Mouse (Mus musculus) embryonic facial prominence, embryonic 14.5 days (tissue): ENCODE measurements around the gene Fcgr3. TPM values are rescaled to one million over a fixed set of nuclear protein-coding genes. Genes with fewer than 3 reads are reported as not detected.

Source experiments
- ATAC-seq: fragments of 200-750 bp; cut with Nextera tagmentation; 2 replicates; pipeline ENCODE4 v1.8.0; 2017; ENCODE audit warnings: low read depth, moderate number of reproducible peaks, moderate TSS enrichment
- DNase-seq: peaks from one replicate; pipeline ENCODE4 v3.0.0-alpha.2; 2015; ENCODE audit warnings: low spot score
- H3K27ac ChIP-seq: fragments of 300-500 bp; sonication (generic); replicated peaks from 2 replicates; pipeline ENCODE4 v1.5.1; 2014; ENCODE audit warnings: low read depth, mild to moderate bottlenecking, low read length, moderate library complexity
- H3K27me3 ChIP-seq: fragments of 300-500 bp; sonication (generic); replicated peaks from 2 replicates; pipeline ENCODE4 v1.6.1; 2014; ENCODE audit warnings: low read length; ENCODE audit not compliant: control insufficient read depth, insufficient read depth
- H3K36me3 ChIP-seq: fragments of 300-500 bp; sonication (generic); 2 replicates; pipeline ENCODE4 v1.6.1; 2014; ENCODE audit warnings: low read length, mixed read lengths; ENCODE audit not compliant: control insufficient read depth, insufficient read depth
- H3K4me1 ChIP-seq: fragments of 300-500 bp; sonication (generic); 2 replicates; pipeline ENCODE4 v1.6.1; 2014; ENCODE audit warnings: antibody characterized with exemption, low read length; ENCODE audit not compliant: control insufficient read depth, insufficient read depth
- H3K4me2 ChIP-seq: fragments of 300-500 bp; sonication (generic); 2 replicates; pipeline ENCODE4 v1.6.1; 2014; ENCODE audit warnings: low read depth, mild to moderate bottlenecking, low read length, moderate library complexity, mixed read lengths
- H3K4me3 ChIP-seq: fragments of 300-500 bp; sonication (generic); 2 replicates; pipeline ENCODE4 v1.5.1; 2014; ENCODE audit warnings: low read depth, mild to moderate bottlenecking, low read length
- H3K9ac ChIP-seq: fragments of 300-500 bp; sonication (generic); 2 replicates; pipeline ENCODE4 v1.6.1; 2014; ENCODE audit warnings: low read depth, mild to moderate bottlenecking, low read length, moderate library complexity, mixed read lengths
- H3K9me3 ChIP-seq: fragments of 300-500 bp; sonication (generic); 2 replicates; pipeline ENCODE4 v1.6.1; 2016; ENCODE audit warnings: low read length; ENCODE audit not compliant: control insufficient read depth
- WGBS: fragments of 180-500 bp; shearing (Covaris S2); extraction: QIAGEN DNeasy Blood & Tissue Kit; methylation state at CpG from one replicate; pipeline ENCODE4 v1.1.7; 2014; 5-methylcytosine and 5-hydroxymethylcytosine counted together
- polyA plus RNA-seq: library from polyadenylated mRNA; unstranded; fragments of >200 nt; fragmentation: Nextera tagmentation; extraction: Ambion mirVana; gene quantifications from 2 replicates; pipeline ENCODE4 v1.2.1, GENCODE M21; 2014

Fcgr3 gene
- polyA plus RNA-seq, 1 experiment from 2014 or later: 25.0 TPM

DNA sequence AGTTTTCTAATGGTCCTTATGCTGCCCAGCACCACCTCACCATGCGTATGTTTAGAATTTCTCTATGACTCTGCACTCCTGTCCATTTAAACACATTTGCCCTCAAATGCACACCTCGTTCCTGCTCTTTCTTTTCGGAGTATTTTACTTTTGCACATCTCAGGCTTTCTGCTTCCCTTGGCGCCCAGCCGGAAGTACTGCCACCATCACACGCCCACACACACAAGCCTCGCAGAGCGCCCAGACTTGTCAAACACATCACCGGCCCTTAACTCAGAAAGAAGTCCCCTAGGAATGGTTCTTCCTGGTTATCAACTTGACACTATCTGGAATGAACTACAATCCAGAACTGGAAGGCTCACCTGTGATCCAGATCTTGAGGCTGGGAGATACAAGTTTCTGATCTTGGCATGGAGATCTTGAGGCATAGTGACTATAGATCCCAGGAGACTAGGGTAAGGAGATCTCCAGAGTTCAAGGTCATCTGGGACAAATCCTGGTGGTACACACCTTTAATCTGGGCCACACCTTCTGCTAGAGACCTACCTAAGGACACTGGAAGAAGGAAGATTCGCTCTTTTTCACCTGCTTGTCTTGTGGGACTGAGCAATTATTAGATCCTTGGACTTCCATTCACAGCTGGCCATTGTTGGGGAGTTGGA is 38.6 kb upstream of the Fcgr3 start:
- Histone ChIP-seq H3K4me3 (peak overlapping the region; percentile 65), H3K4me1 (peaks cover 7% of the 10 kb centered on the region; the same call in 1 of the 2 replicates), H3K36me3 (no peaks in the 10 kb centered on the region), H3K27ac (no peak overlapping the region), H3K4me2 (peak overlapping the region; percentile 55), H3K9ac (no peak overlapping the region), H3K9me3 (no peaks in the 10 kb centered on the region), H3K27me3 (no peaks in the 10 kb centered on the region)
- 12% methylated on average over 10 of the region's 10 CpGs for WGBS
- ATAC-seq (peak; percentile 2; the same call in 1 of the 2 replicates), DNase-seq (peak; percentile 53)

DNA sequence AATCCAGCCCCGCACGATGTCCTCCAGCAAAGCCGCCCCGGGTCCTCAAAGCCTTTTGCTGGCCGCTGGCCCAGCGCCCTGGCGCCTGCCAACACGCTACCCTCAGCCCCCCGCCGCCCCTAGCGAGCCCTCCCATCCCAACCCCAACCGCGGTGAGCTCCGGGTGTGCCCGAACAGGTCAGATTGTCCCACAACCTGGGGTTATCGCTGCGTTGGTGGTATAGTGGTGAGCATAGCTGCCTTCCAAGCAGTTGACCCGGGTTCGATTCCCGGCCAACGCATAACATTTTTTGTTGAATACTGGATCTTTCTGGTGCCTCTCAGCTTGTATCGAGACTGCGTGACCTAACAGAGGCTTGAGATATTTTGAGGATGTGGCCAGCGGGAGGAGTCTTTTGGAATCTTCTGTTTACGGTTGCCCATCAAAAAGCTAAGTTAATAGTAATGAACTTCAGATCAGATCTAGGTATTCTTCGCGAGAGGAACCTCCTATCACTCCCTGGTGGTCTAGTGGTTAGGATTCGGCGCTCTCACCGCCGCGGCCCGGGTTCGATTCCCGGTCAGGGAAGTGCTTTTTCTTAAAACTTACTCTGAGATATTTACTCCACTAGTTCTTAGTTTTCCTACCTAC is 37.9 kb upstream of the Fcgr3 start:
- Histone ChIP-seq H3K4me3 (peak overlapping the region; percentile 65), H3K4me1 (peaks cover 7% of the 10 kb centered on the region; the same call in 1 of the 2 replicates), H3K9me3 (no peaks in the 10 kb centered on the region), H3K4me2 (peak overlapping the region; percentile 55), H3K27ac (peak overlapping the region; percentile 69; the same call in 1 of the 2 replicates), H3K9ac (peak overlapping the region; percentile 61), H3K27me3 (no peaks in the 10 kb centered on the region), H3K36me3 (no peaks in the 10 kb centered on the region)
- DNase-seq: peak; percentile 93
- ATAC-seq: peak; percentile 94
- under 1% methylated on average over 35 of the region's 35 CpGs for WGBS

DNA sequence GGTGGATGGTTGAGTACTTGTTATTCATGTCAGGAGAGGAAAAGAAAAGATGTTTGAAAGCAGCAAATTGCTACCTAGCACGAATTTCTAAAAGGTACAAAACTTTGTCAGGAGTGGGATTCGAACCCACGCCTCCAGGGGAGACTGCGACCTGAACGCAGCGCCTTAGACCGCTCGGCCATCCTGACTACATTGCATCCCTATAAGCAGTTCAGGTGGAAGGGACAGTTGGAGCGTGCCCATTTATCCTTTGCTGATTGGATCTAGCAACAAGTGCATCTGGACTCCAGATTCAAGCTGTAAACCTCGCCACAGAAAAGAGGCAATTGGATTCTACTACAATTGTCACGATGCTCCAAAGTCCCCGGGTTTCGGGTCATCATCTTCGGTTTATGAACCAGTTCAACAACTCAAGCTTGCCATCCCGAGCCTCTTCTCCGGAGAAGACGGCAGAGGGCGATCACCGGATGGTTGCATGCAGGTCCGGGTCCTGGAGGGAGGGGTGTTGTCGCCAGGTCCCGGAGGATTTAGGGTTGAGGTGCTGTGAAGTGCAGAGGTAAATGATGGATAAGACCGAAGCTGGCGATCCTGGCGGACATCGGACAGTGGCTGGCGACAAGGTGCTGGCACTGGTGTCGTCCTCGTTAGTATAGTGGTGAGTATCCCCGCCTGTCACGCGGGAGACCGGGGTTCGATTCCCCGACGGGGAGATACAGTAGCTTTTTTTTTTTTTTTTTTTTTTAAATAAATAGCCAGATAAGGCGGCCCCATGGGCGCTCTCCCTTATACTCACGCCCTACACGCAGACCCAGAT is 37.2 kb upstream of the Fcgr3 start:
- Histone ChIP-seq H3K27ac (peak overlapping the region; percentile 69; the same call in 1 of the 2 replicates), H3K9me3 (no peaks in the 10 kb centered on the region), H3K9ac (peak overlapping the region; percentile 61), H3K4me2 (peak overlapping the region; percentile 55), H3K36me3 (no peaks in the 10 kb centered on the region), H3K27me3 (no peaks in the 10 kb centered on the region), H3K4me1 (peaks cover 7% of the 10 kb centered on the region; the same call in 1 of the 2 replicates), H3K4me3 (peak overlapping the region; percentile 65)
- WGBS: under 1% methylated on average over 40 of the region's 40 CpGs
- peak; percentile 83 for DNase-seq
- peak; percentile 85 for ATAC-seq

DNA sequence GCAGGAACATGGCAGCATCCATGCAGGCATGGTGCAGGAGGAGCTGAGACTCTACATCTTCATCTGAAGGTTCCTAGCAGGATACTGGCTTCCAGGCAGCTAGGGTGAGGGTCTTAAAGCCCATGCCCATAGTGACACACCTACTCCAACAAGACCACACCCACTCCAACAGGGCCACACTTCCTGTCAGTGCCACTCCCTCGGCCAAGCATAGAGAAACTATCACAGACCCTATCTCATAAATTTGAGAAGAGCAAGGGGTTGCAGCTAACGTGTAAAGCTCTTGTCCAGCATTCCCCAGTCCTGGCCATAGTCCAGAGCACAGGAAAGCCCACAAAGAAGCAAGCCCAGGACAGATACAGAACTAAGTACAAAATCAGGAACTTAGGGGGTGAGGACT is 36.3 kb upstream of the Fcgr3 start:
- H3K9ac ChIP-seq: no peak overlapping the region
- H3K4me2 ChIP-seq: 0 out of 2 replicates have a peak overlapping the region, but pooled peaks have one; percentile 55
- DNase-seq: no peak
- WGBS: 36% methylated on average over 2 of the region's 2 CpGs
- no peak for ATAC-seq
- no peak overlapping the region for H3K4me3 ChIP-seq
- peaks cover 10% of the 10 kb centered on the region; the same call in 1 of the 2 replicates for H3K4me1 ChIP-seq
- no peaks in the 10 kb centered on the region for H3K27me3 ChIP-seq
- no peak overlapping the region for H3K27ac ChIP-seq
- H3K36me3 ChIP-seq: no peaks in the 10 kb centered on the region
- no peaks in the 10 kb centered on the region for H3K9me3 ChIP-seq

DNA sequence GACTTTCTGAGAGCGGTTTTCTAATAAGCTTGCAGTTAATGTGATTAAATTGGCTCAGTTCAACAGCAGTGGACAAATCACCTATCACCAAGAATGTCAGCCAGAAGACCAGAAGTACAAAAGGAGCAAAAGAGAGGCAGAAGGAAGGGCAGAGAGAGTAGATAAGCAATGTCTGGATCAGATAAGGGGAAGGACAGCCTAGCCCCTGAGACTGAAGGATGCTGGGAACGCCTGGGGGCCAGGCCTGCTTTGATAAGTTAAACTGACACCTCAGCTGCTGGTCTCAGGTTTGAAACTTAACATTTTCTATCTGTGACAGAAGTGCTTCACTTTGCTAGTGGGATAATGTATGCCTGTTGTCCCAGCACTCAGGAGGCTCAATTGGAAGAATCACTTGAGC is 32.9 kb upstream of the Fcgr3 start:
- WGBS: 24% methylated on average over 2 of the region's 2 CpGs

DNA sequence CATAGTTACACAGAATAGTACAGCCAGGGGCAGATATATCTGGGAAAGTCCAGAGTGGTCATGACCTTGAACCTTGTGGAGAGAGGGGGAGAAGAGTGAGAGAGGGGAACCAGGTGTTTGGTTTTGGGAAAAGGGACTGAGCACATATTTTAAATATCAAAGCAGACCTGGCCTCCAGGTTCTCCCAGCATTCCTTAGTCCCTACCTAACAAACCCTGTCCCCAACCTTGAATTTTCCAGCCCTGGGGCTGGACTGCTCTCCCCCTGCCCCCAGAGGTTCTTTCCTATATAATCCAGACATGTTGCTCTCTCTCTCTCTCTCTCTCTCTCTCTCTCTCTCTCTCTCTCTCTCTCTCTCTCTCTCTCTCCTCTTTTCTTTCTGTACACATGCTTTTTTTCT is 32.4 kb upstream of the Fcgr3 start:
- no peak overlapping the region for H3K27ac ChIP-seq
- no peak overlapping the region for H3K4me2 ChIP-seq
- H3K4me3 ChIP-seq: no peak overlapping the region
- peaks cover 3% of the 10 kb centered on the region; the same call in 1 of the 2 replicates for H3K4me1 ChIP-seq
- no peaks in the 10 kb centered on the region for H3K27me3 ChIP-seq
- H3K9ac ChIP-seq: no peak overlapping the region
- H3K36me3 ChIP-seq: no peaks in the 10 kb centered on the region
- ATAC-seq (no peak), DNase-seq (no peak)
- no peaks in the 10 kb centered on the region for H3K9me3 ChIP-seq

More for the DNA sequence above, 32.9 kb upstream of the Fcgr3 start:
- Histone ChIP-seq H3K27me3 (no peaks in the 10 kb centered on the region), H3K36me3 (no peaks in the 10 kb centered on the region), H3K9me3 (no peaks in the 10 kb centered on the region), H3K9ac (no peak overlapping the region), H3K4me3 (no peak overlapping the region), H3K4me1 (peaks cover 3% of the 10 kb centered on the region; the same call in 1 of the 2 replicates), H3K4me2 (no peak overlapping the region), H3K27ac (no peak overlapping the region)
- DNase-seq: no peak
- ATAC-seq: no peak

DNA sequence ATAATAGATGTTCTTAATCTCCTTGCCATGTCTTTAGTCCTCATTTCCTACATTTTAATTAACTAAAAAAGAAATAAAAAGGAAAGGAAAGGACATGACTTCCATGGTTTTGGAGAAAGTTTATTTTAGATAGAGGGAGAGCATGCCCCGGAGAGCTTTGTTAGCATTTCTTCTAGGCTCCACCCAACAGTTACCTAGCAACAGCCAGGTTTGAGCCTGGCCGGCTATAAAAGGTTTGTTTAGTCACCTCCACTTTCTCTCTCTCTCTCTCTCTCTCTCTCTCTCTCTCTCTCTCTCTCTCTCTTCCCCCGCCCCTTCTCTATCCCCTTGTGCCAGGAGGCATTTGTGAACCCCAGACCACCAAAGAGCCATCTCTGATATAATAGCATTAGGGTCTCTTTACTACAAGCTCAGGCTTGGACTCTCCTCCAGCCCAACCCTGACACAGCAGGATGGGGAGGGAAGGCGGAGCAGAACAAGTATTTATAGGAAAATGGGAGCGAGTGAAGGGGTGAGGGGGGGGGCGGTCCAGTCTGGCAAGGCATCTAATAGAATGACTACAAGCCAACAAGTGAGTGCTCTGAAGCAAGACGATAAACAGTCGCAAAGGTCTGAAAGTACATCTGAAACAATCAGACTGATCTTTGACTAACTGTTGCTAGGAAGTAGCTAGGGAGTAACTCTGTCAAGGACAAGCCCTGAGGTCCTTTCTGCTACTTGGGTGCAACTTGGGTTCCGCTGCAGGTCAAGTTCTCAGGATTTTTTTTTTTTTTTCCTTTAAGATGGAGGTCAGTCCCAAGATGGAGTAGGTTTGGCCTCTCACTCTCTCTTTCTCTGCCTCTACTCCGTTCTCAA is 31.6 kb upstream of the Fcgr3 start:
- ATAC-seq (no peak), DNase-seq (no peak)
- Histone ChIP-seq H3K27me3 (no peaks in the 10 kb centered on the region), H3K36me3 (no peaks in the 10 kb centered on the region), H3K4me1 (peaks cover 3% of the 10 kb centered on the region; the same call in 1 of the 2 replicates), H3K9me3 (no peaks in the 10 kb centered on the region), H3K9ac (no peak overlapping the region), H3K4me3 (no peak overlapping the region), H3K27ac (no peak overlapping the region), H3K4me2 (no peak overlapping the region)
- 23% methylated on average over 10 of the region's 10 CpGs for WGBS

DNA sequence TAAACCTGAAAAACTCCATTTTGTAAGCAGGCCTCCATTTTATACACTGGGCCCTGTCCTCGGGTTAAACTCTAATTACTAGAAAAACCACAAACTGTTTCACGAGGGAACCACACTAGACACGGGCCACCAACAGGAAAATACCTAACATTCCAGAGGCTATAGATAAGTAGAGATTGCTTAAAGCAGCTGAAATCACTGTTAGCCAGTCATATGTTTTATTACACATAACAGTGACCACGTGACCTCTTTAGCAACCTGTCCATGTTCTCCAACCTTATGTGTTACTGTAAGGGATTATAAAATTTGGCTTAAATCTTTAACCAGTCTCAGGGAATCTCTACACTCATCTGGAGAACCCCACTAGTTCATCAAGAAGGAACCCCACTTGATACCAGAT is 29.7 kb upstream of the Fcgr3 start:
- no peak for DNase-seq
- no peak overlapping the region for H3K4me2 ChIP-seq
- H3K4me3 ChIP-seq: no peak overlapping the region
- ATAC-seq: no peak
- no peaks in the 10 kb centered on the region for H3K27me3 ChIP-seq
- no peak overlapping the region for H3K9ac ChIP-seq
- no peaks in the 10 kb centered on the region for H3K9me3 ChIP-seq
- H3K4me1 ChIP-seq: peaks cover 3% of the 10 kb centered on the region; the same call in 1 of the 2 replicates
- H3K36me3 ChIP-seq: no peaks in the 10 kb centered on the region
- WGBS: 49% methylated on average over 4 of the region's 4 CpGs
- H3K27ac ChIP-seq: no peak overlapping the region
